Mouse (Mus musculus) midbrain, embryonic 14.5 days (tissue): ENCODE results near the gene Ttc9c. TPM values are rescaled to one million over a fixed set of nuclear protein-coding genes. Genes with fewer than 3 reads are reported as not detected.

Experiments
- ATAC-seq: fragments of 200-750 bp; cut with Nextera tagmentation; 2 replicates; pipeline ENCODE4 v1.8.0; 2017; ENCODE audit warnings: moderate number of reproducible peaks, moderate library complexity; ENCODE audit not compliant: low FRiP score, low TSS enrichment
- DNase-seq: peaks from one replicate; pipeline ENCODE4 v3.0.0-alpha.2; 2015
- H3K27ac ChIP-seq: fragments of 300-500 bp; sonication (generic); replicated peaks from 2 replicates; pipeline ENCODE4 v1.5.1; 2014; ENCODE audit warnings: mild to moderate bottlenecking, low read depth, low read length, moderate library complexity
- H3K27me3 ChIP-seq: fragments of 300-500 bp; sonication (generic); 2 replicates; pipeline ENCODE4 v1.6.1; 2014; ENCODE audit warnings: low read length, control low read depth, mixed read lengths; ENCODE audit not compliant: control insufficient read depth, insufficient read depth
- H3K36me3 ChIP-seq: fragments of 300-500 bp; sonication (generic); 2 replicates; pipeline ENCODE4 v1.6.1; 2014; ENCODE audit warnings: low read length, control low read depth; ENCODE audit not compliant: control insufficient read depth, insufficient read depth
- H3K4me1 ChIP-seq: fragments of 300-500 bp; sonication (generic); 2 replicates; pipeline ENCODE4 v1.6.1; 2014; ENCODE audit warnings: mild to moderate bottlenecking, antibody characterized with exemption, low read length, control low read depth; ENCODE audit not compliant: control insufficient read depth, insufficient read depth
- H3K4me2 ChIP-seq: fragments of 300-500 bp; sonication (generic); 2 replicates; pipeline ENCODE4 v1.6.1; 2014; ENCODE audit warnings: mild to moderate bottlenecking, low read length, moderate library complexity
- H3K4me3 ChIP-seq: fragments of 300-500 bp; sonication (generic); replicated peaks from 2 replicates; pipeline ENCODE4 v1.5.1; 2014; ENCODE audit warnings: low read depth, low read length
- H3K9ac ChIP-seq: fragments of 300-500 bp; sonication (generic); replicated peaks from 2 replicates; pipeline ENCODE4 v1.6.1; 2014; ENCODE audit warnings: mild to moderate bottlenecking, low read length, moderate library complexity
- H3K9me3 ChIP-seq: fragments of 300-500 bp; sonication (generic); 2 replicates; pipeline ENCODE4 v1.6.1; 2016; ENCODE audit warnings: low read length, control low read depth, mixed read lengths; ENCODE audit not compliant: control insufficient read depth
- WGBS: fragments of 180-500 bp; shearing (Covaris S2); extraction: QIAGEN DNeasy Blood & Tissue Kit; methylation state at CpG from one replicate; pipeline ENCODE4 v1.1.7; 2014; 5-methylcytosine and 5-hydroxymethylcytosine counted together
- polyA plus RNA-seq: library from polyadenylated mRNA; unstranded; fragments of >200 nt; fragmentation: Nextera tagmentation; extraction: Ambion mirVana; gene quantifications from 2 replicates; pipeline ENCODE4 v1.2.1, GENCODE M21; 2014

The Ttc9c gene
- polyA plus RNA-seq, 1 experiment from 2014 or later = 55.8 TPM

DNA sequence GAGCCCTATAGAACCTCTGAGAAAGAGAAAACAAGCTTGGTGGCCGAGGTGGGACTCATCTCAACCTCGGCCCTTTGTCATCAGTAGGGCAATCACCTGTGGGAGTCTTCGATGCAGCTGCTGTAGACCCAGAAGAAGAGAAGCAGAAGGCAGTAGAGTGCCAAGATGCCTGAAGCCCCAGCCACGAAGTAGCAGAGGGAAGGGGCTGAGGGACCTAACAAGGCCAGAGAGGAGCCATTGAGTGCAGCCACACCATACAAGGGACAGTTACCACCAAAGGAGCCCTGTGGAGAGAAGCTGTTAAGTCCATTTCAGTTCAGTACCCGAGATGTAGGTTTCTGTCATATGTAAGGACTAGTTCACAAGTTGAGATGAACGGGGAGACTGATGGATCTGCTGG is 45.7 kb downstream of the Ttc9c start:
- H3K4me1 ChIP-seq = peaks cover 34% of the 10 kb centered on the region
- H3K4me2 ChIP-seq = peak overlapping the region; percentile 100
- DNase-seq (no peak), ATAC-seq (no peak)
- H3K4me3 ChIP-seq = peak overlapping the region; percentile 64
- H3K27ac ChIP-seq = no peak overlapping the region
- no peaks in the 10 kb centered on the region for H3K27me3 ChIP-seq
- 57% methylated on average over 6 of the region's 6 CpGs for WGBS
- H3K36me3 ChIP-seq = peaks cover 51% of the 10 kb centered on the region
- no peaks in the 10 kb centered on the region for H3K9me3 ChIP-seq
- H3K9ac ChIP-seq = peak overlapping the region; percentile 78; the same call in 1 of the 2 replicates

DNA sequence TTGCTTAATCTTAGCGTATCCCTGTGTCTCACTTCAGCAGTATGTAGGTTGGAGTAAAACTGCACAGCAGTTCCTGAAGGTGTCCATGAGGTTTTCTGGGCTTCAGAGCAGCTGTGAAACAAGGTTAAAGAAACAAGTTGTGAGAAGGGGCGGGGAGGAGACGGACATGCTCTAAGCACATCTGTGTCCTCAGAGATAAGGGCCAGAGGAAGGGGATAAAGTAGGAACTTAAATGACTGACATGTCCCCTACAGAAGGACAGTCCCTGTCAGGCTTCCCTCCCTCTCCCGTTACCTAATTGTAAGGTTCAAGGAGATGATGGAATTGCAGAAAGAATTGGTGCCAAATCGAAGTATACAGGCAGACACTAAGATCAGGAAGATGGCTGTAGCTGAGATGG is 46.1 kb downstream of the Ttc9c start:
- ATAC-seq = no peak
- H3K4me2 ChIP-seq = peak overlapping the region; percentile 100

DNA sequence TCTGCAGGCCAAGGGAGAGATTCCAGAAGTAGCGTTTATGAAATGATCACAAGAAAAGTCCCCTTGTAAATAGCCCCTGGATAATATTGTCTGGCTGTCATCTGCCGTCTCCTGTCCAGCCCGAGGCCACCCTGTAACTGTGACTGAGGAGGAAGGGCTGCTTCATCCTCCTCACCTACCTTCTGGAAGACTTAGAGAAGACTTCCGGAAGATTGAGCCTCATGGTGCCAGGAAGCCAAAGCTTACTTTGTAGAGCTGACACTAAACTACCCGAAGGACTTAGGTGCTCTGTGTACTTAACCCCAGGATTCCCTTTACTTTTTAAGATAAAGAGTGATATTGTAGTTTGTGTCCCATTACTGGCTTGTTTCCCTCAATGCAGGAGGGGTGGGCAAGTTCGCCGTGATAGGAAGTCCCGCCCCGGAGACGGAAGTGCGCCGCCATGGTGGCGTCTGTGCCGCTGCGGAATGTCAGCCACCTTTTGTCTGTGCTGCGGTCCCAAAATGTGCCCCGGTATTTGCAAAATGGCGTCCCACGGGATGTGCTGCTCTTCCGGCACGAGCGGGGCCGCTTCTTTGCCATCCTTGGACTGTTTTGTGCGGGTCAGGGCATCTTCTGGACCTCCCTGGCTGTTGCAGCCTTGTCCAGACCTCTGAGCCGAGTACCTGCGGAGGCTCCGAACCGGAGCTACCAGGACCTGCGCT is 48.4 kb downstream of the Ttc9c start, which contains the start of gene Tmem223:
Gene Tmem223, plus strand, starts transcription at position 430 of the 704 bp plus-strand sequence.
- Histone ChIP-seq H3K36me3 (peaks cover 71% of the 10 kb centered on the region), H3K4me2 (peak within 1 kb of the TSS; percentile 68), H3K4me1 (peaks cover 33% of the 10 kb centered on the region), H3K27me3 (no peaks in the 10 kb centered on the region), H3K4me3 (peak within 1 kb of the TSS; percentile 78), H3K9me3 (no peaks in the 10 kb centered on the region), H3K9ac (peak within 1 kb of the TSS; percentile 84), H3K27ac (peak within 1 kb of the TSS; percentile 88)
- WGBS = 19% methylated on average over 29 of the region's 29 CpGs
- ATAC-seq (peak; percentile 55; the same call in 1 of the 2 replicates), DNase-seq (peak; percentile 88)

More for the DNA sequence above, 46.1 kb downstream of the Ttc9c start:
- DNase-seq = no peak
- no peak overlapping the region for H3K9ac ChIP-seq
- peak overlapping the region; percentile 10; the same call in 1 of the 2 replicates for H3K4me3 ChIP-seq
- peaks cover 34% of the 10 kb centered on the region for H3K4me1 ChIP-seq
- H3K9me3 ChIP-seq = no peaks in the 10 kb centered on the region
- no peaks in the 10 kb centered on the region for H3K27me3 ChIP-seq
- peaks cover 51% of the 10 kb centered on the region for H3K36me3 ChIP-seq
- H3K27ac ChIP-seq = no peak overlapping the region
- 91% methylated on average over 5 of the region's 5 CpGs for WGBS

DNA sequence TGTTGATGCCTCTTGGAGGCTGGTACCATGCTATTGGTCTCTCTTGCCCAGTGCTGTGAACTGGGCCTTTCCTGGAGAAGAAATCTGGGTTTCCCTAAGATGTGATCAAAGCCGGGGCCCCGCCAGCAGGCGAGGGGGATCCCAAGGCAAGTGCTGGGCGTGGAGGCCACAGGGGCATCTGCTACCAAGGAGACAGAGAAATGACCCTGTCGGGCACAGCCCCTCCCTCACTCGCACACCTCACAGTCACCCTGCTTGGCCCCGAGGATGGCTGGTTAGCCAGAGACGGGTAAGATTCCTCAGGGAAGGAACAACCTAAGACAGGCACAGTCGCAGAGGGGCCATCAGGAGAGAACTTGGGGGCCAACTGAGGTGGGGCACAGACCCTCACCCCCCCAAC is 53.6 kb downstream of the Ttc9c start:
- H3K4me3 ChIP-seq = no peak overlapping the region
- H3K4me1 ChIP-seq = 0 out of 2 replicates have a peak, but pooled peaks cover 3% of the 10 kb centered on the region
- no peaks in the 10 kb centered on the region for H3K27me3 ChIP-seq
- no peak overlapping the region for H3K9ac ChIP-seq
- peaks cover 85% of the 10 kb centered on the region for H3K36me3 ChIP-seq
- no peak overlapping the region for H3K4me2 ChIP-seq
- ATAC-seq (no peak), DNase-seq (no peak)
- 98% methylated on average over 9 of the region's 9 CpGs for WGBS
- no peak overlapping the region for H3K27ac ChIP-seq
- H3K9me3 ChIP-seq = peaks cover 7% of the 10 kb centered on the region; the same call in 1 of the 2 replicates

DNA sequence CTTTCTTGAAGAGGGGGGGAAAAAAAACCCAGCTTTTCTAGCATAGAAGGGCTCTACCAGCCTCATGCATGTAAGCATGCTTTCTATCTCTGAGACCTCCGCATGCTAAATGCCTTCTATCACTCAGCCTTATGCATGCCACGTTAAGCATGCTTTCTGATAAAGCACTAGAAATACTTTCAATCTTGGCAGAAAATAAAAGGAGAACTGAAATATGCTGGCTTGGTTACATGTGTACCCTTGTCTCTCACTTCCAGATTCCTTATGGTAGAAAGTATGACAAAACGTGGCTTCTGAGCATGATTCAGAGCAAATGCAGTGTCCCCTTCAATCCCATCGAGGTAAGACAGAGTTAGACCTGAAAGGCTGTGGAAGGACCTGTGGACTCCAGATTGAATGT is 55.9 kb downstream of the Ttc9c start:
- no peak overlapping the region for H3K4me2 ChIP-seq
- no peaks in the 10 kb centered on the region for H3K27me3 ChIP-seq
- peaks cover 3% of the 10 kb centered on the region for H3K4me1 ChIP-seq
- no peak overlapping the region for H3K27ac ChIP-seq
- peaks cover 7% of the 10 kb centered on the region; the same call in 1 of the 2 replicates for H3K9me3 ChIP-seq
- H3K9ac ChIP-seq = no peak overlapping the region
- H3K4me3 ChIP-seq = no peak overlapping the region
- peaks cover 62% of the 10 kb centered on the region for H3K36me3 ChIP-seq
- ATAC-seq (no peak), DNase-seq (no peak)
- 97% methylated on average over 4 of the region's 4 CpGs for WGBS

DNA sequence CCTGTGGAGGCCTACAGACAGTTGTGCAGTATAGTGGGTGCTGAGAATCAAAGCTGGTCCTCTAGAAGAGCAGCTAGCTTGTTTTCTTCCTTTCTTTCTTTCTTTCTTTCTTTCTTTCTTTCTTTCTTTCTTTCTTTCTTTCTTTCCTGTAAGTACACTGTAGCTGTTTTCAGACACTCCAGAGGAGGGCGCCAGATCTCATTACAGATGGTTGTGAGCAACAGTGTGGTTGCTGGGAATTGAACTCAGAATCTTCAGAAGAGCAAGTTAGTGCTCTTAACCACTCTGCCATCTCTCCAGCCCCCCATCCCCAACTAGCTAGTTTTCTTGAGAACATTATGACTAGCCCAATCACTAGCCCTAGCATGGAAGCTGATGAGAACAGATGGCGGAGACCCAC is 58.4 kb downstream of the Ttc9c start:
- DNase-seq (no peak), ATAC-seq (no peak)
- Histone ChIP-seq H3K4me1 (peaks cover 16% of the 10 kb centered on the region), H3K4me3 (no peak overlapping the region), H3K4me2 (no peak overlapping the region), H3K27me3 (no peaks in the 10 kb centered on the region), H3K9ac (no peak overlapping the region), H3K27ac (no peak overlapping the region), H3K36me3 (peaks cover 37% of the 10 kb centered on the region), H3K9me3 (peaks cover 7% of the 10 kb centered on the region; the same call in 1 of the 2 replicates)
- WGBS = 92% methylated on average over 2 of the region's 2 CpGs

Other genes with a start within 250 kb of the Ttc9c start
- gene Slc22a8, start 228.1 kb downstream of the Ttc9c start, polyA plus RNA-seq = 4.5 and 6.4 TPM in 2 replicates
- 8.0 TPM in 1 of 2 replicates, not detected in the other for gene Slc22a6, start 201.3 kb downstream of the Ttc9c start, polyA plus RNA-seq
- 0.19 and 0.45 TPM in 2 replicates for gene Chrm1, start 155.5 kb downstream of the Ttc9c start, polyA plus RNA-seq
- 157 TPM in 2 replicates for gene Slc3a2, start 96.0 kb downstream of the Ttc9c start, polyA plus RNA-seq
- gene Wdr74, start 83.5 kb downstream of the Ttc9c start, polyA plus RNA-seq = 89.1 and 95.7 TPM in 2 replicates
- gene 1700092M07Rik, start 78.6 kb downstream of the Ttc9c start, polyA plus RNA-seq = 0.97 and 1.1 TPM in 2 replicates
- 102 and 110 TPM in 2 replicates for gene Stx5a, start 77.9 kb downstream of the Ttc9c start, polyA plus RNA-seq
- 146 and 171 TPM in 2 replicates for gene Nxf1, start 62.3 kb downstream of the Ttc9c start, polyA plus RNA-seq
- 270 and 278 TPM in 2 replicates for gene Tmem223, start 48.3 kb downstream of the Ttc9c start, polyA plus RNA-seq
- 24.8 and 32.4 TPM in 2 replicates for gene Tmem179b, start 44.9 kb downstream of the Ttc9c start, polyA plus RNA-seq
- 18.0 and 21.0 TPM in 2 replicates for gene Taf6l, start 32.9 kb downstream of the Ttc9c start, polyA plus RNA-seq
- gene Polr2g, start 20.8 kb downstream of the Ttc9c start, polyA plus RNA-seq = 156 and 165 TPM in 2 replicates
- gene Zbtb3, start 16.8 kb downstream of the Ttc9c start, polyA plus RNA-seq = 7.2 and 7.9 TPM in 2 replicates
- gene Hnrnpul2, start 677 bp upstream of the Ttc9c start, polyA plus RNA-seq = 8.8 and 9.6 TPM in 2 replicates
- not detected in 2 replicates for gene AC129217.1, start 10.4 kb upstream of the Ttc9c start, polyA plus RNA-seq
- gene Bscl2, start 18.1 kb upstream of the Ttc9c start, polyA plus RNA-seq = 78.2 and 98.7 TPM in 2 replicates
- gene Gng3, start 19.9 kb upstream of the Ttc9c start, polyA plus RNA-seq = 466 and 598 TPM in 2 replicates
- gene Lrrn4cl, start 31.4 kb upstream of the Ttc9c start, polyA plus RNA-seq = 0.28 and 0.62 TPM in 2 replicates
- 139 and 154 TPM in 2 replicates for gene Ubxn1, start 52.2 kb upstream of the Ttc9c start, polyA plus RNA-seq
- gene Uqcc3, start 61.6 kb upstream of the Ttc9c start, polyA plus RNA-seq = 61.3 and 62.6 TPM in 2 replicates
- 34.9 and 38.0 TPM in 2 replicates for gene Lbhd1, start 64.4 kb upstream of the Ttc9c start, polyA plus RNA-seq
- gene Gm49403, start 64.6 kb upstream of the Ttc9c start, polyA plus RNA-seq = not detected in 2 replicates
- 40.4 and 43.1 TPM in 2 replicates for gene 1810009A15Rik, start 69.5 kb upstream of the Ttc9c start, polyA plus RNA-seq
- gene Gm49416, start 69.6 kb upstream of the Ttc9c start, polyA plus RNA-seq = 0.30 TPM in 1 of 2 replicates, not detected in the other
- gene Ints5, start 73.7 kb upstream of the Ttc9c start, polyA plus RNA-seq = 28.2 and 31.1 TPM in 2 replicates
- gene Ganab, start 78.7 kb upstream of the Ttc9c start, polyA plus RNA-seq = 59.0 and 83.3 TPM in 2 replicates
- 75.0 and 83.5 TPM in 2 replicates for gene B3gat3, start 101.0 kb upstream of the Ttc9c start, polyA plus RNA-seq
- gene Rom1, start 110.0 kb upstream of the Ttc9c start, polyA plus RNA-seq = 1.4 TPM in 2 replicates
- gene Eml3, start 110.2 kb upstream of the Ttc9c start, polyA plus RNA-seq = 4.3 and 5.5 TPM in 2 replicates
- 38.0 and 62.2 TPM in 2 replicates for gene Mta2, start 122.5 kb upstream of the Ttc9c start, polyA plus RNA-seq
- 20.0 and 25.0 TPM in 2 replicates for gene Tut1, start 134.5 kb upstream of the Ttc9c start, polyA plus RNA-seq
- gene Eef1g, start 147.7 kb upstream of the Ttc9c start, polyA plus RNA-seq = 308 and 311 TPM in 2 replicates
- gene Ahnak, start 170.0 kb upstream of the Ttc9c start, polyA plus RNA-seq = 1.2 and 4.2 TPM in 2 replicates